Mouse (Mus musculus) cerebral cortex, adult 2 months (tissue): ENCODE measurements around the gene Aco1.

Experiments used
- WGBS: fragments of 180-500 bp; shearing (Covaris S2); methylation state at CpG from one replicate; pipeline ENCODE4 v1.1.7; 2018; 5-methylcytosine and 5-hydroxymethylcytosine counted together

Aco1 gene

GRCm38 (mm10) chr4:40157500-40158223 lies 14.8 kb downstream of the Aco1 start:
- WGBS, result 67% methylated on average over 5 of the region's 5 CpGs

DNA sequence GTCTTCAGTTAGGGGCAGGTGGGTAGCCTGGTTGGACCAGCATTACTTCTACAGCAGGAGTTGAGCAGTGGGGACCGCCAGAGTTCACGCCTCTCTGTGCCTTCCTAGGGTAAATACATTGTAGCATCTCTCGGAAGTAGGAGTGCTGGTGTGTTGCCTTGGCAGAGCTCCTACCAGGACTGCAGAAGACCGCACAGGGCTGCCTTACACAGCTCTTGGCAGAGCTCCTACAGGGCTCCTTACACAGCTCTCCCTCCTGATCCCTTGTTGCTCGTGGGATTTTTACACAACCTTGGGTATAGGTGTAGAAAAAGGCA lies 15.3 kb downstream of the Aco1 start:
- WGBS, result 28% methylated on average over 5 of the region's 5 CpGs

- WGBS, result 97% methylated on average over 8 of the region's 8 CpGs
Measured at GRCm38 (mm10) chr4:40160591-40161434, 17.9 kb downstream of the Aco1 start.

DNA sequence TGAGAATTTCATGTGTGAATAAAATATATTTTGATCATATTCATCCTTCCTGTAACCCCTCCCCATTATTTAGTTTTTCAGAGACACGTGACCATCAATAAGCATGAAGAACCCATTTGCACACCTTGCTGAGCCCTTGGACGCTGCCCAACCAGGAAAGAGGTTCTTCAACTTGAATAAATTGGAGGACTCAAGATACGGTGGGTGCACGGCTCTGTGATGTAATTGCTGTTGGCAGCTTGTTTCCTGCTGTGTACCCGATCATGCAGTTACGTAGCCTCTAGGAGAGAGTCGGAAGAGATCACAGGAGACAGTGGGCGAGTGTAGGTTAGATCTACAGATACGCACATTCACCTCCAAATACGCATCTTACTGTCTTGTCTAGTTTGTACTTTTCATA lies 20.8 kb downstream of the Aco1 start:
- 94% methylated on average over 10 of the region's 10 CpGs for WGBS

GRCm38 (mm10) chr4:40171477-40171876 lies 28.6 kb downstream of the Aco1 start:
- 84% methylated on average over 4 of the region's 4 CpGs for WGBS

DNA sequence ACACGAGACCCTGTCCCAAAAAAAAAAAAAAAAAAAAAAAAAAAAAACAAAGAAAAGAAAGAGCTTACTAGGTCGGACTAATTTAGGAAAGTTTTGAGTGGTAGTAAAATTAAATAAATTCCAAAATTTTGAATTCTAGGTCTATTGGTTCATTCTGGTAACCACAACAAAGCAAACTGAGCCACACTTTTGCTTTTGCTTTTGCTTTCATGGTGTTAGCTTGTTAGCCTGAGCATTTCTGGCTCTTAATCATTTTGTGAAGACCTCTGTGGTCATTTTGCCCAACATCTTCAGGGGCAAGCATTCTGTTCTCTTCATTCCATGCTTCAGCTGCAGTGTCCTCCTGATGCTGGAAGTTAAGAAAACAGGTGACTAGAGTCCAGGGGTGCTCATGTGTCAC lies 29.5 kb downstream of the Aco1 start:
- WGBS, result 90% methylated on average over 2 of the region's 2 CpGs

GRCm38 (mm10) chr4:40174321-40174720 lies 31.4 kb downstream of the Aco1 start:
- WGBS, result 65% methylated on average over 4 of the region's 4 CpGs

- 88% methylated on average over 17 of the region's 17 CpGs for WGBS
Measured at GRCm38 (mm10) chr4:40178584-40178983, 35.7 kb downstream of the Aco1 start.

GRCm38 (mm10) chr4:40180046-40180445 lies 37.2 kb downstream of the Aco1 start:
- WGBS, result 93% methylated on average over 6 of the region's 6 CpGs

GRCm38 (mm10) chr4:40181681-40182080 lies 38.8 kb downstream of the Aco1 start:
- 86% methylated on average over 8 of the region's 8 CpGs for WGBS

- WGBS, result 38% methylated on average over 14 of the region's 14 CpGs
Measured at GRCm38 (mm10) chr4:40182651-40183320, 39.9 kb downstream of the Aco1 start.

GRCm38 (mm10) chr4:40183781-40184180 lies 40.9 kb downstream of the Aco1 start:
- WGBS, result 96% methylated on average over 6 of the region's 6 CpGs

DNA sequence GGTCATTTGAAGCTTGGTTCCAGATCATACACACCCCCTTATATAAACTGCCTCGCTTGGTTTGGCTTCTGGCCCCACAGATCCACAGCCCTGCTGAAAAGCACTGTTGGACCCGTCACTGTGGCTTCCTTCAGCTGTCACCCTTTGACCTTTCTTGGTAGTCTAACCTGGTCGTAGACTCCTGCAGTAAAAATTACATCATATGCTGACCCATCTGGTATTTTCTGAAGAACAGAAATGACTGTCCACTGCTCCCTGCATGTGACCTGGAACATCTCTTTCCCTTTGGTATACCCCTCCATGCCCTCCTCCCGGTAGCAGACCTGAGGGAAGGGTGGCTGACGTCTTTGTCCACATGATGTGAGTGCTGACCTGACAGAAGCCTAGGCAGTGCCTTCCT lies 41.6 kb downstream of the Aco1 start:
- WGBS, result 88% methylated on average over 5 of the region's 5 CpGs

DNA sequence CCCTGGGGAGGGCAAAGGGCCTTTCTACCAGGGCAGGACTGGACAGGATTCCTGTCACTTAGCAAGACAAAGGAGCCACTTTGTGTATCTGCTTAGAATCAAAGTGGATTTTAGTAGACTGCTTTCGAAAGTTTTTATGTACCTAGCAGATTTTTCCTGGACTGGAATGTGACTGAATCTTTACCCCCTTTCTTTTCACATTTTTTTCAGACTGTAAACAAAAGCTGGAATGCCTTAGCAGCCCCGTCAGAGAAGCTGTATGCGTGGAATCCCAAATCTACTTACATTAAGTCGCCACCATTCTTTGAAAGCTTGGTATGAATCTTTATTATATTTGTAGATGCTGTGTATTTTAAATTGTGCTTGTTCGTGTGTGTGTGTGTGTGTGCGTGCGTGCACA lies 45.1 kb downstream of the Aco1 start:
- 92% methylated on average over 7 of the region's 7 CpGs for WGBS

DNA sequence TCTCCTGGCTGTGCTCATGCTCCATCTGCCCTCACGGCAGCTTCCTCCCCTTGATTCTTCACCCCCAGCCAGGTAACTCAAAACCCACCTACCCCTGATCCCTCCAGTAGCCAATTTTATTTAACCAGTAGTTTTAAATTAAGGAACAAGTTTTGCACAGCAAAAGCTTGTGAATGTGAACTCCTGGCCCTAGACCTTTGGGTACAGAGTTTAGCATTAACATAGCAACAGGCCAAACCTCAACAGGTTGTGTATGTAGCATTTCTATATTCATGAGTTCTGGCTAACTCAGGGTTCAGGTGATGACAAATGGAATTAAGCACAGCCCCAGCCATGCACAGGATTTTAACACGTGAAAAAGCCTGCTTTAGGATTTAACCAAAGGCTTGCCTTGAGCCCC lies 49.4 kb downstream of the Aco1 start:
- WGBS, result 83% methylated on average over 2 of the region's 2 CpGs

GRCm38 (mm10) chr4:40193461-40193860 lies 50.6 kb downstream of the Aco1 start:
- 75% methylated on average over 9 of the region's 9 CpGs for WGBS

- WGBS, result 86% methylated on average over 2 of the region's 2 CpGs
Measured at GRCm38 (mm10) chr4:40195336-40195735, 52.5 kb downstream of the Aco1 start.

- 89% methylated on average over 6 of the region's 6 CpGs for WGBS
Measured at GRCm38 (mm10) chr4:40202205-40202604, 59.3 kb downstream of the Aco1 start.

DNA sequence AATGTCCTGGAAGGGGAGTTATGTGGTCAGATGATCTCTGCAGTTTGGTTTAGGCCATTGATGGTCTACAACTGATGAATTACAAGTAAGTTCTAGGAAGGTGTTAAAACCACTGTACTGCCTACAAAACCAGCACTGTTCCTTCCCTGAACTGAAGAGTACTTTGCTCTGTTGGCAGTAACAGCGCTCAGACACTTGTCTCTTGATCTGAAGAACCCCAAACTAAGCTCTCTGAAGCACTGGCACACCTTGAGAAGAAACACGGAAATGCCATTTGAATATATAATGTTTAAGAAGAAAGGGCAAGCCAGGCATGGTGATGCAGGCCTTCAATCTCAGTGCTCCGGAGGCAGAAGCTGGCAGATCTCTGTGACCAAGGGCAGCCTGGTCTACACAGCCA lies 61.5 kb downstream of the Aco1 start:
- 87% methylated on average over 3 of the region's 3 CpGs for WGBS

DNA sequence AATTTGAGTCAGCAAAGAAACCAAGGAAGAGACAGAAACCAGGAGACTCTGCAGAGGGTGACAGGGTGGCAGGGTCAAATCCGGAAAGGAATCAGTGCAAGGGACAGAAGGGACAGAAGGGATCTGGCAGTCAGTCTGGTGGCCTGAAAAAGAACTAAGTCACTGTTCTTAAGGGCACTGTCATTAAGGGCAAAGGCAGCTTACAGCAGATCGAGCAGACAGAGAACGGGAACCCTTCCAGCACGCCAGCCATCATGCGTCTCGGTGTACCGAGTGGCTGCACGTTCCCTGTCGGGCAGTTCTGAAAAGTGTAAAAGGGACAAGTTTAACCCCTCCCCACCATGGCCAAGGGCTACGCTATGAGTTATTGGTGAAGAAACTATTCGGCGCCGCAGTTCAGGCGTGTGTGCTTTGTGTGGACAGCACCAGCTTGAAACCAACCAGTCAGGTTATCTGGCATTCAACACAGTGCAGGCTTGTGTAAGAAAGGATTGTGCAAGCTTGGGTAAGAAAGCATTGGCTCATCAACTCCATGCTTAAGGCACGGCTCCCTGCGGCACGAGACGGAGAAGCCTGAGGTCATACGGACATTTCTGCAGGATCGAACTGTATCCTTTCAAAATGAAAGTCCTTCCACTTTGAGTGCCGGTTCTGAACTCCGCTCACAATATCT lies 62.5 kb downstream of the Aco1 start:
- WGBS, result 90% methylated on average over 22 of the region's 22 CpGs

DNA sequence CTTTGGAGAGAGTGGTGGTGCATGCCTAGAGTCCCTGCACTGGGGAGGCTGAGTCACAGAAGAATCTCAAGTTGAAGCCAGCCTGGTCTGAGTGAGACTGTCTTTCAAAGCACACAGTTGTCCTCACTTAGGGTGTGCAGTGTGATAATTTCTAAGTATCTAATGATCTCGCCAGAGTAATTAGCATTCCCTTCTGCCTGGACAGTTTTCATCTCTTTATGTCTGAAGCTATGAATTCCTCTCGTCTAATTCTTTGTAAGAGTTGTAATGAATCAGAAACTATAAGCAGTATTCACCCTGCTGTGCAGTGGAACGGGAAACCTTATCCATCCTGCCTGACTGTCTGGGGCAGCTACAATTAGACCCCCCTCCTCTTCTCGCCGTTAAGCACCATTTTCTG lies 64.8 kb downstream of the Aco1 start:
- WGBS, result 45% methylated on average over 5 of the region's 5 CpGs

DNA sequence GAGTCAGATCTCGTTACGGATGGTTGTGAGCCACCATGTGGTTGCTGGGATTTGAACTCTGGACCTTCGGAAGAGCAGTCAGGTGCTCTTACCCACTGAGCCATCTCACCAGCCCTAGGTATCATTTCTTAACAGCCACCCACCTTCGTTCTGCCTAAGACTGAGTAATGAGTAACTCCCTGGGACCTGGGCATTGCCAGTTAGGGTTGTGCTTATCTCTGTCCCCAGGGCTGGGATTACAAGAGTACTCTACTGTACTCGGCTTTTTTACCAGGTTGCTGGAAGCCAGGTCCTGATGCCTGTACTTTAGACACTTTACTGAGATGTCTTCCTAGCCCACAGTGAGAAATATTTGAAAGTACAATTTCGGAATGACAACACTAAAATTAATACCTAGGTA lies 69.3 kb downstream of the Aco1 start:
- 96% methylated on average over 6 of the region's 6 CpGs for WGBS
